Mouse (Mus musculus) heart, embryonic 14.5 days (tissue): ENCODE data around the gene Fpr2. TPM values are rescaled to one million over a fixed set of nuclear protein-coding genes. Genes with fewer than 3 reads are reported as not detected.
"Not testable (repeated sequence)": the region's sequence is repeated elsewhere in the genome, so short reads cannot be mapped to it uniquely, and the experiment has no call there.

Source experiments
- ATAC-seq: fragments of 200-750 bp; cut with Nextera tagmentation; 2 replicates; pipeline ENCODE4 v1.8.0; 2017; ENCODE audit warnings: low read depth, moderate TSS enrichment; ENCODE audit not compliant: insufficient number of reproducible peaks, insufficient read depth, low FRiP score
- H3K27ac ChIP-seq, 2 experiments: fragments of 200-500 bp in 1 of 2; fragments of 300-500 bp in 1 of 2; sonication (generic) in 1 of 2; replicated peaks in 1 of 2; 2 replicates each; pipeline ENCODE4 v1.5.1; 2012 to 2014; ENCODE audit warnings: low read depth in 2 of 2, low read length in 2 of 2, control low read depth in 1 of 2, mild to moderate bottlenecking in 1 of 2, mixed read lengths in 1 of 2; ENCODE audit not compliant: control insufficient read depth in 1 of 2, insufficient read depth in 1 of 2
- H3K27me3 ChIP-seq: fragments of 300-500 bp; sonication (generic); 2 replicates; pipeline ENCODE4 v1.6.1; 2014; ENCODE audit warnings: mild to moderate bottlenecking, low read length, control low read depth; ENCODE audit not compliant: control insufficient read depth, insufficient read depth
- H3K36me3 ChIP-seq: fragments of 300-500 bp; sonication (generic); 2 replicates; pipeline ENCODE4 v1.6.1; 2014; ENCODE audit warnings: mild to moderate bottlenecking, control low read depth, low read length, mixed read lengths; ENCODE audit not compliant: control insufficient read depth, insufficient read depth
- H3K4me1 ChIP-seq, 2 experiments: fragments of 200-500 bp in 1 of 2; fragments of 300-500 bp in 1 of 2; sonication (generic) in 1 of 2; 2 replicates each; pipeline ENCODE4 v1.6.1; 2012 to 2014; ENCODE audit warnings: low read length in 2 of 2, control low read depth in 1 of 2, mixed read lengths in 1 of 2; ENCODE audit not compliant: control insufficient read depth in 2 of 2, insufficient read depth in 2 of 2
- H3K4me2 ChIP-seq: fragments of 300-500 bp; sonication (generic); 2 replicates; pipeline ENCODE4 v1.6.1; 2014; ENCODE audit warnings: mild to moderate bottlenecking, low read length
- H3K4me3 ChIP-seq, 2 experiments: fragments of 200-500 bp in 1 of 2; fragments of 300-500 bp in 1 of 2; sonication (generic) in 1 of 2; 2 replicates each; pipeline ENCODE4 v1.5.1; 2012 to 2014; ENCODE audit warnings: low read length in 2 of 2, mild to moderate bottlenecking in 2 of 2, control low read depth in 1 of 2, low read depth in 1 of 2, moderate library complexity in 1 of 2; ENCODE audit not compliant: control insufficient read depth in 1 of 2, insufficient read depth in 1 of 2
- H3K9ac ChIP-seq: fragments of 300-500 bp; sonication (generic); 2 replicates; pipeline ENCODE4 v1.6.1; 2014; ENCODE audit warnings: mild to moderate bottlenecking, low read length
- H3K9me3 ChIP-seq: fragments of 300-500 bp; sonication (generic); 2 replicates; pipeline ENCODE4 v1.6.1; 2016; ENCODE audit warnings: low read length, control low read depth; ENCODE audit not compliant: control insufficient read depth
- WGBS: fragments of 180-500 bp; shearing (Covaris S2); extraction: QIAGEN DNeasy Blood & Tissue Kit; methylation state at CpG from one replicate; pipeline ENCODE4 v1.1.7; 2014; 5-methylcytosine and 5-hydroxymethylcytosine counted together
- polyA plus RNA-seq: library from polyadenylated mRNA; unstranded; fragments of >200 nt; fragmentation: Nextera tagmentation; extraction: Ambion mirVana; gene quantifications from 2 replicates; pipeline ENCODE4 v1.2.1, GENCODE M21; 2014

Gene Fpr2
- polyA plus RNA-seq, 1 experiment from 2014 or later = 0.41 TPM

DNA sequence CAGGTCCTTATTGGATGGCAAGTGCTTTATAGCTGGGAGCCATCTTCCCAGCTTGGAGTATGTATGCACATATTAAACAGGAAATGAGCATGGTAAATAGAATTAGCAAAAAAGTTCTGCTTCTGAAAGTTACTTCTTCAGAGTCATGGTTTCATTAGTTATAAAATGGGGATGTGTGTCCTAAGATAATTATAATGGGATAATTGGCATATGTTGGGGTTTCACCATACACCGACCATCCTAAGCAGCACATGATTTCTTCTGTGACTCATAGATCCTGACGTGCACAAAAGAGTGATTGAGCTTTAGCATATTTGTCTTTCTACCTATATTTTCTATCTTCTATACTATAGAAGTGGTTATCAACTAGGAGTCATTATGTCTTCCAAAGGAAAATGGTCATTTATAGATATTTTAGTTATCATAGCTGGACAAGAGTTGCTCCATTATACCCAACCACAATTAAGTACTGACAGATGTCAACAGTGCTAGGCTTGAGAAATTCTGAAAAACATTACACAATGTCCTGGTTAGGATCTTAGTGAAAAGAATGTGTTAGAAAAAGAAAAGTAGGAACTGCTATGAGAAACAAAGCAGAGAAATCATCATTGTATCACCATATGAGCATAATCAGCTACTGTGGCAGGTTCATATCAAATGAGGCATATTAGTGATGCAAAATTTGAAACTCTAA is 2.3 kb downstream of the Fpr2 start:
- no peak overlapping the region for H3K9ac ChIP-seq
- H3K4me1 ChIP-seq = no peaks in the 10 kb centered on the region
- WGBS = 77% methylated on average over 2 of the region's 2 CpGs
- no peak overlapping the region for H3K4me2 ChIP-seq
- H3K36me3 ChIP-seq = no peaks in the 10 kb centered on the region
- no peaks in the 10 kb centered on the region for H3K27me3 ChIP-seq
- H3K4me3 ChIP-seq = no peak overlapping the region
- no peak overlapping the region for H3K27ac ChIP-seq
- ATAC-seq = no peak
- no peaks in the 10 kb centered on the region for H3K9me3 ChIP-seq

DNA sequence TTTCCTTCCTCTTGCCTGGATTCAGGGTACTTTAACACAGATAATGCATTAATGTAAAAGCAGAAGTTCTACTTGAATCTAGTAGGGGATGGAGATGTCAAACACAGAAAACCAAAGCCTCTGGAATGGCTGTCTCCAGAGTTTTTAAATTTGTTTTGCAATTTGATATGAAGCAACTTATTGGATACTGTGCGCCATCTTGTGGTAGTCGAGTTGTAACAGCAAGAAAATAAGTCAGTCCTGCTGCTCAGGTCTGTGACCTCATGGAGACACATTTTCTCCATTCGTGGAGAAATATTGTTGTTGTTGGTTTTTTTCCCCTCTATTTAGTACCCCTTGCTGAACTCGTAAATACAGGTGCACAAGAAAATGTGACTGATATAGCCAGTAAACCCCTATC is 8.4 kb downstream of the Fpr2 start:
- no peak for ATAC-seq
- 4% methylated on average over 4 of the region's 4 CpGs for WGBS
- H3K4me1 ChIP-seq = no peaks in the 10 kb centered on the region

DNA sequence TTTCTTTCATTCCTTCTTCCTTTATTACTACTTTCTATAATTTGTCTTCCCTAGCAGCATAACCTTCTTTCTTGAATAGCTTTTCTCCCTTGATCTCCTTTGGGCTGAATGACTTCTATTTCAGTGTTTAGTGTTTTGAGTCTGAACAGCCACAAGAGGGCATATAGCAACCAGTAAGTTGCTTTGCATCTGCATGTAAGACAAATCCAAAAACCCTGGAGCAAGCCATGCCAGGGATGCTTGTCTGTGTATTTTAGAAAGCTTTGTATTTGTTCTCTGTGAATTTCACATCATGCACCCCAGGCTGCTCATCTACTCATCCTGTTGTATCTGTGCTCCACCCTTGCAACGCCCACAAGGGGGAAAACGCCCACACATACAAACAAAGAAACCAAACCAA is 11.6 kb downstream of the Fpr2 start:
- Histone ChIP-seq H3K27ac (no peak overlapping the region), H3K9me3 (no peaks in the 10 kb centered on the region), H3K4me3 (no peak overlapping the region), H3K4me2 (no peak overlapping the region), H3K4me1 (no peaks in the 10 kb centered on the region), H3K9ac (no peak overlapping the region), H3K36me3 (no peaks in the 10 kb centered on the region), H3K27me3 (no peaks in the 10 kb centered on the region)
- 65% methylated on average over 2 of the region's 2 CpGs for WGBS
- no peak for ATAC-seq

More for the DNA sequence above, 8.4 kb downstream of the Fpr2 start:
- Histone ChIP-seq H3K9ac (no peak overlapping the region), H3K4me2 (no peak overlapping the region), H3K9me3 (no peaks in the 10 kb centered on the region), H3K4me3 (no peak overlapping the region), H3K27me3 (no peaks in the 10 kb centered on the region), H3K27ac (no peak overlapping the region), H3K36me3 (no peaks in the 10 kb centered on the region)

GRCm38 (mm10) chr17:17900768-17901167 is 13.1 kb downstream of the Fpr2 start:
- Histone ChIP-seq H3K9me3 (no peaks in the 10 kb centered on the region), H3K4me3 (no peak overlapping the region), H3K4me2 (no peak overlapping the region), H3K9ac (no peak overlapping the region), H3K36me3 (no peaks in the 10 kb centered on the region), H3K27me3 (no peaks in the 10 kb centered on the region), H3K4me1 (no peaks in the 10 kb centered on the region), H3K27ac (no peak overlapping the region)
- 88% methylated on average over 1 of the region's 1 CpGs for WGBS
- ATAC-seq = no peak

DNA sequence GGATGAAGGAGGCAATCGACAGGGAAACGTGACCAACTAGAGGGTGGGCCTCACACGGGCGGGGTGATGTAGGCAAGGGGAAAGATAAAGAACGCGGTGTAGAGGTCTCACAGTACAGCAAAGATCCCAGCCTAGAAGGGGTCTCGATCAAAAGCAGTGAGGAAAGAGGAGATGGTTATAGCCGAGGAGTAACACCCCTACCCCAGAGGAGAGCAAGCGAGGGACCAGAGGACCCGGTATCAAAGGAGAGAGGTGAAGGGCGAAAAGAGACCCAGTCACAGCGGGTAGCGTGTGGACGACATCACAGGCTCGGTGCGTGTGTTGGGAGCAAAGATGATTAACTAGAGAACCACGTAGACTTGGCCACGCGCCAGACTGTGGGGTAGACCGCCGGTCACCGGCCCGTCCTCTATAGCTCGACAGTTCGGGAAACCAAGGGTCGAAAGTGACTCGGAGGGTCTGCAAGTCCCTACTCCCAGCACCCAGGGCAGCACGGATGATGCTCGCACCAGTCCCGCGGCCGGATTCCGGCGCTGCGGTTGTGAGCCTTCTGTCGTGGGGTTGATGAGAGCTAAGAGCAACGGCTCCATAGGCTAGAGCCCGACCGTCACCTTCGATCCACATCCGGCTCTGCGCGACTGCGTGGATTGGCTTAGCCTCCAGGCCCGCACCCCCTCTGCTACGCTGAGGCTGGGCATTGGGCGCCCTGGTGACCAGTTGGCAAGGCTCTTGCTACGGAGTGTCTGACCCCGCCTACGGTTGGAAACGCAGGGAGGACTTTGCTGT is 22.2 kb downstream of the Fpr2 start:
- 0 out of 4 replicates have a peak overlapping the region, but pooled peaks of 1 of the 2 experiments have one; percentile 35 for H3K27ac ChIP-seq

GRCm38 (mm10) chr17:17912618-17913017 is 25.0 kb downstream of the Fpr2 start:
- not testable (repeated sequence) for H3K27me3 ChIP-seq, H3K4me3 ChIP-seq, ATAC-seq, H3K4me1 ChIP-seq, H3K36me3 ChIP-seq, H3K9me3 ChIP-seq, H3K4me2 ChIP-seq, H3K9ac ChIP-seq, H3K27ac ChIP-seq
- 76% methylated on average over 8 of the region's 8 CpGs for WGBS

More for the DNA sequence above, 22.2 kb downstream of the Fpr2 start:
- peak overlapping the region; percentile 70 for H3K9ac ChIP-seq
- H3K4me1 ChIP-seq = peaks cover 0 to 4% of the 10 kb centered on the region in 2 experiments; a peak in 2 of 4 replicates
- H3K4me2 ChIP-seq = peak overlapping the region; percentile 74
- no peaks in the 10 kb centered on the region for H3K36me3 ChIP-seq
- WGBS = 9% methylated on average over 51 of the region's 51 CpGs
- ATAC-seq = peak; percentile 96
- H3K4me3 ChIP-seq = peak overlapping the region; percentile 45 to 59
- H3K27me3 ChIP-seq = no peaks in the 10 kb centered on the region
- no peaks in the 10 kb centered on the region for H3K9me3 ChIP-seq

DNA sequence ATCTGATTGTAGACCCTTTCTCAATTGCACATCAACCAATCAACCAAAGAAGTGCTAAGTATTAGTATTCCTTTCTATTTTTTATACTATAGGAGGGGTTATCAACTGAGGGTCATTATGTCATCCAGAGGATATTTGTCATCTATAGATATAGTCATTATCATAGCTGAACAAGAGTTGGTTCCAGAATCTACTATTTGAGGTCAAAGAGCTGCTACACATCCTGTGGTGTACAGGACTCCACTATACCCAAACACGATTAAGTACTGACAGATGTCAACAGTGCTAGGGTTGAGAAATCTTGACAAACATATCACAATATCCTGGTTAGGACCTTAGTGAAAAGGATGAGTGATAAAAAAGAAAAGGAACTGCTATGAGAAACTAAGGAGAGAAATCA is 29.8 kb downstream of the Fpr2 start:
- no peak for ATAC-seq
- WGBS = 74% methylated on average over 1 of the region's 1 CpGs

More for the DNA sequence above, 29.8 kb downstream of the Fpr2 start:
- no peaks in the 10 kb centered on the region for H3K36me3 ChIP-seq
- H3K9ac ChIP-seq = no peak overlapping the region
- no peaks in the 10 kb centered on the region for H3K27me3 ChIP-seq
- H3K9me3 ChIP-seq = no peaks in the 10 kb centered on the region
- no peak overlapping the region for H3K4me2 ChIP-seq
- no peak overlapping the region for H3K4me3 ChIP-seq
- no peak overlapping the region for H3K27ac ChIP-seq
- H3K4me1 ChIP-seq = no peaks in the 10 kb centered on the region
